Mouse (Mus musculus): ENCODE results near the gene H2al2a. TPM values are rescaled to one million over a fixed set of nuclear protein-coding genes. Genes with fewer than 3 reads are reported as not detected.

H2al2a gene
- total and polyA plus RNA-seq, 2 experiments from 2014 or later, result not detected

DNA sequence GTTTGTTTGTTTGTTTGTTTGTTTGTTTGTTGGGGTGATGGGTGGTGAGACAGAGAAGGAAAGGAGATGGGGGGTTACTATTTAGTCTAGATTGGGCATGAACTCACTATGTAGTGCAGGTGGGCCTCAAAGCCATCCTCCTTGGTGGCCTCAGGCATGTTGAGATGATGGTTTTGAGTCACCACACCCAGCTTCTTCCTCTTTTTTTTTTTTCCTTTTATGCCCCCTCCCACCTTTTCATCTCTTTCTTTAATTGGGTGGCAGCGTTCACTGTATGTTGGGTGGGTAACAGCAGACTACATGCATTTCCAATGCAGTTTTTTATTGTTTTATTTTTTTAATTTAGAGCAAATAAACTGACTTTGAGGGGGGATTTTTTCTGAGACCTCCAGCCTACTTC lies 19.9 kb upstream of the H2al2a start:
- ATAC-seq (no peak), DNase-seq (no peak)
- 83% methylated on average over 1 of the region's 1 CpGs for WGBS
- no peaks in the 10 kb centered on the region for H3K36me3 ChIP-seq (ENCODE audit: insufficient read depth)
- no peak overlapping the region for H3K27ac ChIP-seq (ENCODE audit: low read depth, low read length)
- no peak for TF ChIP-seq CTCF (IDR thresholded peaks at IDR 0.05; ENCODE audit: low read depth)
- no peaks in the 10 kb centered on the region for H3K27me3 ChIP-seq (ENCODE audit: insufficient read depth, low read length)
- H3K4me3 ChIP-seq (ENCODE audit: low read depth, low read length), result no peak overlapping the region
- no peak overlapping the region for H3K4me2 ChIP-seq (ENCODE audit: low read depth)
- H3K9me3 ChIP-seq (ENCODE audit: low read length), result no peaks in the 10 kb centered on the region
- H3K4me1 ChIP-seq (ENCODE audit: insufficient read depth), result no peaks in the 10 kb centered on the region
- no peak overlapping the region for H3K9ac ChIP-seq

GRCm38 (mm10) chr2:18015581-18015980 lies 18.8 kb upstream of the H2al2a start:
- DNase-seq, result no peak

DNA sequence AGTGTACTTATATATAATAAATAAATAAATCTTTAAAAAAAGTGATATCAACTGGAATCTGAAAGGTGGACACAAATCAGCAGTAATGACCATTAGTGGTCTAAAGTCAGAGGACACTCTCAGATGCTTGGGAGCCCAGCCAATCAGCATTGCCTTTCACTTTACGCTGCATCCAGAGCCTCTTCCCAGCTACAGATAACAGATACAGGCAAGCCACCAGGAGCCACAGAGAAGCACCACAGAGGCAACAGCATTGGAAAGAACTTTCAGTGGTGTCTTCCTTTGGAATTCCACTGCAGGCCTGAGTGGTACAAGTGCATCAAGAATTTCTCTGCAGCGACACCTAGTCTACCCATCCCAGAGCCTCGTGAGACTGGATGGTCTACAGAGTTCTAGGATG lies 16.1 kb upstream of the H2al2a start:
- Histone ChIP-seq H3K27ac (ENCODE audit: low read depth, low read length) (no peak overlapping the region), H3K9me3 (ENCODE audit: low read length) (no peaks in the 10 kb centered on the region), H3K36me3 (ENCODE audit: insufficient read depth) (no peaks in the 10 kb centered on the region), H3K27me3 (ENCODE audit: insufficient read depth, low read length) (no peaks in the 10 kb centered on the region), H3K4me1 (ENCODE audit: insufficient read depth) (no peaks in the 10 kb centered on the region), H3K9ac (no peak overlapping the region), H3K4me3 (ENCODE audit: low read depth, low read length) (no peak overlapping the region), H3K4me2 (ENCODE audit: low read depth) (no peak overlapping the region)
- no peak for TF ChIP-seq CTCF (IDR thresholded peaks at IDR 0.05; ENCODE audit: low read depth)
- no peak for ATAC-seq
- DNase-seq, result no peak
- 90% methylated on average over 3 of the region's 3 CpGs for WGBS

More at GRCm38 (mm10) chr2:18015581-18015980, 18.8 kb upstream of the H2al2a start:
- Histone ChIP-seq H3K27me3 (ENCODE audit: insufficient read depth, low read length) (no peaks in the 10 kb centered on the region), H3K4me1 (ENCODE audit: insufficient read depth) (no peaks in the 10 kb centered on the region), H3K9me3 (ENCODE audit: low read length) (no peaks in the 10 kb centered on the region), H3K4me2 (ENCODE audit: low read depth) (no peak overlapping the region), H3K27ac (ENCODE audit: low read depth, low read length) (no peak overlapping the region), H3K9ac (no peak overlapping the region), H3K36me3 (ENCODE audit: insufficient read depth) (no peaks in the 10 kb centered on the region), H3K4me3 (ENCODE audit: low read depth, low read length) (no peak overlapping the region)
- TF ChIP-seq CTCF (IDR thresholded peaks at IDR 0.05; ENCODE audit: low read depth), result no peak
- 51% methylated on average over 3 of the region's 3 CpGs for WGBS
- no peak for ATAC-seq

DNA sequence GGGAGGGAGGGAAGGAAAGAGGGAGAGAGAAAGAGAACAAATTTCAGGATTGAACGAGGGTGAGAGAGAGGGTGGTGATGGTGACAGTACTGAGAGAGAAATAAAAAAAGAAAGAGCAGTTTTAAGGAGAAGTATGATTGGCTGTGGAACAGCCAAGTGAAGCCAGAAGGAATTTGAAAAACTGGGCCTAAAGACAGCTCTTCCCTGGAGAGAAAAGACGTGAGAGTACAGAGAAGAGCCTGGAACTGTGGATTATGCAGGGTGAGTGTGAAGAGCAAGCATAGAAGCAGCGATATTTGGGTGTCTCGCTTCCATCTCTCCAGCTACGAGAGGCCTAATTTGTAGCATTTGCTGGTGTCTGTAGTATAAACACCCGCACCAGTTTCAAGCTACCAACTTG lies 14.5 kb upstream of the H2al2a start:
- 76% methylated on average over 6 of the region's 6 CpGs for WGBS
- Histone ChIP-seq H3K9ac (no peak overlapping the region), H3K4me1 (ENCODE audit: insufficient read depth) (no peaks in the 10 kb centered on the region), H3K27me3 (ENCODE audit: insufficient read depth, low read length) (no peaks in the 10 kb centered on the region), H3K36me3 (ENCODE audit: insufficient read depth) (no peaks in the 10 kb centered on the region), H3K4me3 (ENCODE audit: low read depth, low read length) (no peak overlapping the region), H3K4me2 (ENCODE audit: low read depth) (no peak overlapping the region), H3K9me3 (ENCODE audit: low read length) (no peaks in the 10 kb centered on the region), H3K27ac (ENCODE audit: low read depth, low read length) (no peak overlapping the region)
- TF ChIP-seq CTCF (IDR thresholded peaks at IDR 0.05; ENCODE audit: low read depth), result no peak
- ATAC-seq, result peak; percentile 90
- DNase-seq, result peak; percentile 48

GRCm38 (mm10) chr2:18005137-18005536 lies 8.4 kb upstream of the H2al2a start:
- H3K4me1 ChIP-seq (ENCODE audit: insufficient read depth), result no peaks in the 10 kb centered on the region
- ATAC-seq (no peak), DNase-seq (no peak)
- no peaks in the 10 kb centered on the region for H3K36me3 ChIP-seq (ENCODE audit: insufficient read depth)
- no peak overlapping the region for H3K4me2 ChIP-seq (ENCODE audit: low read depth)
- no peak overlapping the region for H3K4me3 ChIP-seq (ENCODE audit: low read depth, low read length)
- 37% methylated on average over 8 of the region's 8 CpGs for WGBS
- no peaks in the 10 kb centered on the region for H3K9me3 ChIP-seq (ENCODE audit: low read length)
- no peak overlapping the region for H3K27ac ChIP-seq (ENCODE audit: low read depth, low read length)
- no peak for TF ChIP-seq CTCF (IDR thresholded peaks at IDR 0.05; ENCODE audit: low read depth)
- H3K27me3 ChIP-seq (ENCODE audit: insufficient read depth, low read length), result no peaks in the 10 kb centered on the region
- H3K9ac ChIP-seq, result no peak overlapping the region

- H3K27me3 ChIP-seq (ENCODE audit: insufficient read depth, low read length), result no peaks in the 10 kb centered on the region
- H3K9me3 ChIP-seq (ENCODE audit: low read length), result no peaks in the 10 kb centered on the region
- no peak overlapping the region for H3K4me3 ChIP-seq (ENCODE audit: low read depth, low read length)
- ATAC-seq (peak; percentile 45; the same call in 1 of the 2 replicates), DNase-seq (no peak)
- no peaks in the 10 kb centered on the region for H3K4me1 ChIP-seq (ENCODE audit: insufficient read depth)
- no peak overlapping the region for H3K4me2 ChIP-seq (ENCODE audit: low read depth)
- no peak for TF ChIP-seq CTCF (IDR thresholded peaks at IDR 0.05; ENCODE audit: low read depth)
- no peaks in the 10 kb centered on the region for H3K36me3 ChIP-seq (ENCODE audit: insufficient read depth)
- H3K9ac ChIP-seq, result no peak overlapping the region
- H3K27ac ChIP-seq (ENCODE audit: low read depth, low read length), result no peak overlapping the region
- 77% methylated on average over 4 of the region's 4 CpGs for WGBS
These were observed 7.5 kb upstream of the H2al2a start for GRCm38 (mm10) chr2:18004286-18004685.

GRCm38 (mm10) chr2:18002306-18002705 lies 5.5 kb upstream of the H2al2a start:
- WGBS, result 92% methylated on average over 3 of the region's 3 CpGs
- H3K4me2 ChIP-seq (ENCODE audit: low read depth), result no peak overlapping the region
- H3K9me3 ChIP-seq (ENCODE audit: low read length), result no peaks in the 10 kb centered on the region
- no peaks in the 10 kb centered on the region for H3K27me3 ChIP-seq (ENCODE audit: insufficient read depth, low read length)
- no peaks in the 10 kb centered on the region for H3K36me3 ChIP-seq (ENCODE audit: insufficient read depth)
- H3K27ac ChIP-seq (ENCODE audit: low read depth, low read length), result no peak overlapping the region
- ATAC-seq, result no peak
- H3K4me1 ChIP-seq (ENCODE audit: insufficient read depth), result no peaks in the 10 kb centered on the region
- no peak overlapping the region for H3K4me3 ChIP-seq (ENCODE audit: low read depth, low read length)
- no peak overlapping the region for H3K9ac ChIP-seq
- no peak for DNase-seq
- no peak for TF ChIP-seq CTCF (IDR thresholded peaks at IDR 0.05; ENCODE audit: low read depth)

DNA sequence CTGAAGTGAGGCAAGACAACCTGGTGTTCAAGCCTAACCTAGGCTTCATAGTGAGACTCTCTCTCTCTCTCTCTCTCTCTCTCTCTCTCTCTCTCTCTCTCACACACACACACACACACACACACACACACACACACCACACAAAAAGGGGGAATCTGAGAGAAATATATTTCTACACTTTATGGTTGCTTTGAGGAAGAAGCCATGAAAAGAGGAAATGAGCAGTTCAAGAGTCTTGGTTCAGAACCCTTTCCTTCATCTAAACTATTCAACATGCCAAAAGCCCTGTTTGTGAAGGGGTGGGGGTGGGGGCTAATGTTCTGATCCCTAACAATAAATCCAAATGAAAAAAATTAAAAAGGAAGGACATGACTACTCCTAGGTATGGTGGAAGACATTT lies 7.2 kb downstream of the H2al2a start:
- no peaks in the 10 kb centered on the region for H3K27me3 ChIP-seq (ENCODE audit: insufficient read depth, low read length)
- no peak for ATAC-seq
- H3K36me3 ChIP-seq (ENCODE audit: insufficient read depth), result no peaks in the 10 kb centered on the region
- H3K4me3 ChIP-seq (ENCODE audit: low read depth, low read length), result no peak overlapping the region
- no peaks in the 10 kb centered on the region for H3K4me1 ChIP-seq (ENCODE audit: insufficient read depth)
- H3K9ac ChIP-seq, result no peak overlapping the region
- no peaks in the 10 kb centered on the region for H3K9me3 ChIP-seq (ENCODE audit: low read length)
- no peak overlapping the region for H3K4me2 ChIP-seq (ENCODE audit: low read depth)
- DNase-seq, result no peak
- H3K27ac ChIP-seq (ENCODE audit: low read depth, low read length), result no peak overlapping the region
- no peak for TF ChIP-seq CTCF (IDR thresholded peaks at IDR 0.05; ENCODE audit: low read depth)

All from forebrain, postnatal 0 days (tissue).